Mouse (Mus musculus) CH12.LX (cell line): ENCODE data around the gene Xpa. TPM values are rescaled to one million over a fixed set of nuclear protein-coding genes. Genes with fewer than 3 reads are reported as not detected.

Source experiments
- DNase-seq: peaks from one replicate; pipeline ENCODE4 v3.0.0-alpha.2; 2013; ENCODE audit errors: extremely low read depth
- H3K27ac ChIP-seq: 2 replicates; pipeline ENCODE4 v1.5.1; 2012; ENCODE audit warnings: low read depth, mild to moderate bottlenecking, control low read depth, moderate library complexity; ENCODE audit not compliant: insufficient read depth
- H3K27me3 ChIP-seq: replicated peaks from 2 replicates; pipeline ENCODE3; 2012; ENCODE audit warnings: inconsistent platforms
- H3K36me3 ChIP-seq, 2 experiments: replicated peaks in 1 of 2; 2 replicates each; pipeline versions ENCODE3 to v1.6.1; 2012; ENCODE audit warnings: inconsistent platforms in 1 of 2, low read length in 1 of 2, mild to moderate bottlenecking in 1 of 2, mixed read lengths in 1 of 2, moderate library complexity in 1 of 2; ENCODE audit not compliant: control insufficient read depth in 1 of 2, insufficient read depth in 1 of 2
- H3K4me1 ChIP-seq, 2 experiments: 2 replicates each; pipeline ENCODE4 v1.6.1; 2012; ENCODE audit warnings: inconsistent platforms in 1 of 2, moderate library complexity in 1 of 2; ENCODE audit not compliant: insufficient read depth in 2 of 2, control insufficient read depth in 1 of 2
- H3K4me2 ChIP-seq: 2 replicates; pipeline ENCODE4 v1.6.1; 2012; ENCODE audit warnings: low read depth, mild to moderate bottlenecking, control low read depth; ENCODE audit not compliant: poor library complexity, insufficient read depth, severe bottlenecking
- H3K4me3 ChIP-seq, 3 experiments: fragments of 150-350 bp in 1 of 3; sonication (generic) in 1 of 3; replicated peaks in 1 of 3; 2 replicates each; pipeline versions ENCODE3 to v1.5.1; 2011 to 2012; ENCODE audit warnings: low read depth in 2 of 3, low read length in 2 of 3, mild to moderate bottlenecking in 2 of 3, moderate library complexity in 2 of 3, control low read depth in 1 of 3, improper control_type of control experiment in 1 of 3, inconsistent platforms in 1 of 3, mixed read lengths in 1 of 3; ENCODE audit not compliant: poor library complexity in 1 of 3
- H3K79me2 ChIP-seq: replicated peaks from 2 replicates; pipeline ENCODE4 v1.6.1; 2012; ENCODE audit warnings: mild to moderate bottlenecking, moderate library complexity; ENCODE audit not compliant: control insufficient read depth, poor library complexity, insufficient read depth, severe bottlenecking; ENCODE audit errors: extremely low read depth
- H3K9ac ChIP-seq: 2 replicates; pipeline ENCODE4 v1.6.1; 2012; ENCODE audit warnings: low read depth, mild to moderate bottlenecking, control low read depth, moderate library complexity; ENCODE audit not compliant: insufficient read depth
- H3K9me3 ChIP-seq: replicated peaks from 2 replicates; pipeline ENCODE3; 2012; ENCODE audit warnings: low read length, inconsistent platforms, mixed read lengths
- CHD1 ChIP-seq: IDR thresholded peaks from 2 replicates; pipeline ENCODE4 v1.6.1; 2012; ENCODE audit warnings: low read depth, low read length, improper control_type of control experiment, inconsistent platforms
- CHD2 ChIP-seq: IDR thresholded peaks from 2 replicates; pipeline ENCODE4 v1.6.1; 2011; ENCODE audit warnings: low read length, improper control_type of control experiment
- CTCF ChIP-seq, 2 experiments: IDR thresholded peaks in 1 of 2; conservative IDR thresholded peaks in 1 of 2; 2 replicates each; pipeline ENCODE4 v1.5.1; 2011 to 2012; ENCODE audit warnings: low read depth in 2 of 2, low read length in 2 of 2, improper control_type of control experiment in 1 of 2, inconsistent platforms in 1 of 2, mild to moderate bottlenecking in 1 of 2, moderate library complexity in 1 of 2
- ELF1 ChIP-seq: IDR thresholded peaks from 2 replicates; pipeline ENCODE4 v1.6.1; 2014; ENCODE audit warnings: low read depth, mild to moderate bottlenecking, inconsistent platforms, low read length, improper control_type of control experiment
- JUND ChIP-seq: conservative IDR thresholded peaks from 2 replicates; pipeline ENCODE4 v1.6.1; 2011; ENCODE audit warnings: low read depth, low read length, improper control_type of control experiment
- KAT2A ChIP-seq: IDR thresholded peaks from 2 replicates; pipeline ENCODE4 v1.6.1; 2012; ENCODE audit warnings: low read length, improper control_type of control experiment, inconsistent platforms; ENCODE audit not compliant: insufficient replicate concordance
- MAZ ChIP-seq: IDR thresholded peaks from 2 replicates; pipeline ENCODE4 v1.6.1; 2012; ENCODE audit warnings: low read depth, mild to moderate bottlenecking, inconsistent platforms, low read length, improper control_type of control experiment, moderate library complexity
- MEF2A ChIP-seq: IDR thresholded peaks from 2 replicates; pipeline ENCODE4 v1.6.1; 2014; ENCODE audit warnings: low read depth, mild to moderate bottlenecking, inconsistent platforms, low read length, improper control_type of control experiment, borderline replicate concordance
- MXI1 ChIP-seq: IDR thresholded peaks from 2 replicates; pipeline ENCODE4 v1.6.1; 2011; ENCODE audit warnings: mild to moderate bottlenecking, low read depth, low read length, improper control_type of control experiment
- NELFE ChIP-seq: IDR thresholded peaks from 2 replicates; pipeline ENCODE4 v1.6.1; 2011; ENCODE audit warnings: low read depth, low read length, improper control_type of control experiment
- NRF1 ChIP-seq: IDR thresholded peaks from 2 replicates; pipeline ENCODE4 v1.6.1; 2014; ENCODE audit warnings: low read depth, mild to moderate bottlenecking, inconsistent platforms, low read length, improper control_type of control experiment, moderate library complexity
- POLR2AphosphoS2 ChIP-seq: IDR thresholded peaks from 2 replicates; pipeline ENCODE4 v1.6.1; 2011; ENCODE audit warnings: low read depth, low read length, improper control_type of control experiment
- TCF12 ChIP-seq: IDR thresholded peaks from 2 replicates; pipeline ENCODE4 v1.6.1; 2014; ENCODE audit warnings: low read depth, mild to moderate bottlenecking, inconsistent platforms, low read length, improper control_type of control experiment
- USF2 ChIP-seq: conservative IDR thresholded peaks from 2 replicates; pipeline ENCODE4 v1.6.1; 2011; ENCODE audit warnings: low read depth, low read length, improper control_type of control experiment
- ZC3H11A ChIP-seq: IDR thresholded peaks from 2 replicates; pipeline ENCODE4 v1.6.1; 2012; ENCODE audit warnings: low read depth, mild to moderate bottlenecking, inconsistent platforms, low read length, improper control_type of control experiment
- ZKSCAN1 ChIP-seq: IDR thresholded peaks from 2 replicates; pipeline ENCODE4 v1.6.1; 2012; ENCODE audit warnings: low read depth, inconsistent platforms, low read length, improper control_type of control experiment, borderline replicate concordance
- ZMIZ1 ChIP-seq: IDR thresholded peaks from 2 replicates; pipeline ENCODE4 v1.6.1; 2012; ENCODE audit warnings: low read depth, mild to moderate bottlenecking, inconsistent platforms, low read length, improper control_type of control experiment
- dilution Hi-C: fragments of 300-500 bp; cut with MboI; formaldehyde crosslinking; loops from 2 replicates; pipeline ENCODE4 v1.14.3; 2020; ENCODE audit warnings: low sequenced_read_pairs; ENCODE audit not compliant: extremely low pct_unique_long_range_greater_than_20kb, extremely low pct_ligation_motif_present
- in situ Hi-C: fragments of 300-500 bp; cut with MboI; formaldehyde crosslinking; loops from 3 replicates; pipeline ENCODE4 v1.14.3; 2019; ENCODE audit warnings: low sequenced_read_pairs, low pct_ligation_motif_present, low pct_unique_long_range_greater_than_20kb, mixed read lengths
- polyA plus RNA-seq: library from polyadenylated mRNA; unstranded; fragments of >175 nt; gene quantifications from 2 replicates; pipeline ENCODE4 v1.2.1, GENCODE M21; 2012; ENCODE audit warnings: low read depth; ENCODE audit not compliant: insufficient read length
- total RNA-seq, 2 experiments: library from RNA; depleted of rRNA; stranded (reverse); fragments of 300-350 nt in 1 of 2; fragments of >200 nt in 1 of 2; gene quantifications; 2 replicates each; pipeline ENCODE4 v1.2.3; 2012 to 2014

Xpa gene
- total and polyA plus RNA-seq, 3 experiments: 11.2 to 28.8 (median 13.8) TPM

- H3K36me3 ChIP-seq: peaks cover 62 to 92% of the 10 kb centered on the region in 2 experiments
- in situ Hi-C loops (no loop called here), dilution Hi-C loops (no loop called here)
Measured at GRCm38 (mm10) chr4:46185890-46186289, 10.2 kb downstream of the Xpa start.

DNA sequence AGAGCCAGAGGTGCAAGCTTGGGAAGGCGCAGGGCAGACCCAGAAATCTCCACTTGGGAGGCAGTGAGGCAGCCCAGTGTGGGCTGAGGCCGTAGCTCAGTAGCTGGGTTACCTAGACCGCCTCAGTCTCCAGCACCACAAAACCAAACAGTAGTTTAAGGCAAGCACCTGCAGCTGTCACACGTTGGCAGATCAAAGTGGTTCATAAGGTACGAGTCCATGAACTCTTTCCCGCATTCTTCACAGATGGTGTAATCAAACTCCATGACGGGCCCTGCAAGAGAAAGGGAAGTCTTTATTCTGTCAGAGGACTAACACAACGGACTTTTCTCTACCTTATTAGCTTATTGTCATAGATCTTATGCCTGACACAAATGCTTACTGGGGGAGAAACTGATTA lies 10.7 kb downstream of the Xpa start:
- Histone ChIP-seq H3K27ac (no peak overlapping the region), H3K9ac (no peak overlapping the region)

More at GRCm38 (mm10) chr4:46185890-46186289, 10.2 kb downstream of the Xpa start:
- Histone ChIP-seq H3K4me3 (no peak overlapping the region), H3K27me3 (no peaks in the 10 kb centered on the region), H3K9ac (no peak overlapping the region), H3K4me1 (peaks cover 0 to 4% of the 10 kb centered on the region in 2 experiments; a peak in 1 of 4 replicates), H3K4me2 (no peak overlapping the region), H3K79me2 (no peaks in the 10 kb centered on the region), H3K9me3 (no peaks in the 10 kb centered on the region), H3K27ac (no peak overlapping the region)
- no peak for DNase-seq
- TF ChIP-seq CHD2 (no peak), CHD1 (no peak), POLR2AphosphoS2 (no peak), MEF2A (no peak), ZMIZ1 (no peak), CTCF (conservative IDR thresholded peaks at IDR 0.05 in 1 of 2, IDR thresholded peaks at IDR 0.05 in 1 of 2; ENCODE audit: low read depth in 2 of 2, low read length in 2 of 2) (no peak), ZC3H11A (no peak), ELF1 (no peak), NRF1 (no peak), KAT2A (no peak), TCF12 (no peak), USF2 (no peak), JUND (no peak), NELFE (no peak), ZKSCAN1 (no peak), MXI1 (no peak)

More for the DNA sequence above, 10.7 kb downstream of the Xpa start:
- no peak for TF ChIP-seq MEF2A
- no peak for TF ChIP-seq MAZ
- TF ChIP-seq, all 38 proteins: peak for 0
- H3K4me3 ChIP-seq: no peak overlapping the region
- in situ Hi-C loops (no loop called here), dilution Hi-C loops (no loop called here)
- no peak overlapping the region for H3K4me2 ChIP-seq
- no peaks in the 10 kb centered on the region for H3K27me3 ChIP-seq
- peaks cover 61 to 91% of the 10 kb centered on the region in 2 experiments for H3K36me3 ChIP-seq
- H3K79me2 ChIP-seq: no peaks in the 10 kb centered on the region
- peaks cover 0 to 4% of the 10 kb centered on the region in 2 experiments; a peak in 1 of 4 replicates for H3K4me1 ChIP-seq
- H3K9me3 ChIP-seq: no peaks in the 10 kb centered on the region
- no peak for DNase-seq
